Mouse (Mus musculus): ENCODE measurements around the gene Trit1. TPM values are rescaled to one million over a fixed set of nuclear protein-coding genes. Genes with fewer than 3 reads are reported as not detected.

Trit1 gene
- polyA plus RNA-seq, 1 experiment from 2014 or later, result 19.2 TPM

DNA sequence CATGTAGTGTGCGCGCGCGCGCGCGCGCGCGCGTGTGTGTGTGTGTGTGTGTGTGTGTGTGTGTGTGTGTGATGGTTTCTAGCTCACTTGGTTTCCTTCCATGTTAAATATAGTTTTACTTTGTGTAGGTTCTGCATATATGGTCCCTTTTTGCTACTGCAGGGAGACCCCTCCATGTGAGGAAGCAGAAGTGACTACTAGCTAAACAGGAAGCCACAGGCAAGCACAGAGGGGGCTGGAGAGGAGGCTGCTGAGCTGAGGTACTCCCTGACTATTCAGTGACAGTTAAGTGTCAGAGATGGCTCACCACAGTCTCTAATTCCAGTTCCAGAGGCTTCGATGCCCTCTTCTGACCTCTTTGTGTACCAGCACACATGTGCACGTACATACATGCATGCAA is 9.8 kb downstream of the Trit1 start:
- H3K9me3 ChIP-seq, result no peaks in the 10 kb centered on the region
- no peak overlapping the region for H3K4me2 ChIP-seq
- H3K27me3 ChIP-seq, result no peaks in the 10 kb centered on the region
- no peak overlapping the region for H3K4me3 ChIP-seq
- peaks cover 20% of the 10 kb centered on the region; the same call in 1 of the 2 replicates for H3K36me3 ChIP-seq
- no peaks in the 10 kb centered on the region for H3K4me1 ChIP-seq
- no peak overlapping the region for H3K27ac ChIP-seq
- 89% methylated on average over 13 of the region's 13 CpGs for WGBS
- H3K9ac ChIP-seq, result no peak overlapping the region
- no peak for ATAC-seq (ENCODE audit: borderline replicate concordance, extremely low read depth, low FRiP score, low TSS enrichment)

DNA sequence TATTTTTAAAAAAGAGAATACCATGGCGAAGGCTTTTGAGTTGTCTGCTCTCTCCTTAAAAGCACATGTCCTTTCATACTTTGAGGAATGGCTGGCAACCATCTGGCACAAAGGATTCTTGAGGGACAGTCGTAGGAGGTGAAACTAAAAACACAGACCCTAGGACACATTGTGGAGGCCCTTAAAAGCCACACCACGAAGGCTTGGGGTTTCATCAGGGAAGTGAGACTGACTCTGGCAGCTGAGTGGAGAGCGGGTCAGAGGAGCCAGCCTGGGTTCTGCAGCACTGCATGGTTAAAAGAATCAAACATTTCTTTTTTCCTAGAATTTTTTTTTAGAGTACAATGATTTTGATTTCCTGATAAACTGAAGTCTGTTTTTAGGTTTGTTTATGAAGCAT is 10.2 kb downstream of the Trit1 start:
- H3K36me3 ChIP-seq, result peaks cover 25% of the 10 kb centered on the region; the same call in 1 of the 2 replicates
- no peaks in the 10 kb centered on the region for H3K27me3 ChIP-seq
- H3K9ac ChIP-seq, result no peak overlapping the region
- no peak for ATAC-seq (ENCODE audit: borderline replicate concordance, extremely low read depth, low FRiP score, low TSS enrichment)
- H3K4me2 ChIP-seq, result no peak overlapping the region
- H3K27ac ChIP-seq, result no peak overlapping the region
- 76% methylated on average over 4 of the region's 4 CpGs for WGBS
- no peaks in the 10 kb centered on the region for H3K4me1 ChIP-seq
- no peak overlapping the region for H3K4me3 ChIP-seq
- H3K9me3 ChIP-seq, result no peaks in the 10 kb centered on the region

DNA sequence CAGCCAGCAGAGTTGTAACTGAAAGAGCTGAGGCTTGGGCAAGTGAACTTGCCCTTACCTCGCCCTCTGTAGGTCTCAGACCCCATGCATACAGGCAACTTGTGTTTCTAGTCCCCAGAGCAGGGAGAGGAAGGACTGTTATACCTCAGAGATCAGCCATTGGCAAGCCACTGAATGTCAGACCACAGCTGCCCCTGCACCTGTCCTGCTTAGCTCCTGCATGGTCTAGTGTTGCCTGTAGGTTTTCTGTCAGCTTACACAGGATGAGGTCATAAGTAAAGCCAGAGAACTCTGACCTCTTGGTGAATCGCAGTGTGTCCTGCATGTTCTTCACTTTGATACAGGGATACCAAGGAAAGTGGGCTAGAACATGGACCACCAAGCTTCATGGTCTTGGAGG is 18.4 kb downstream of the Trit1 start:
- Histone ChIP-seq H3K9ac (no peak overlapping the region), H3K36me3 (peaks cover 21% of the 10 kb centered on the region), H3K4me3 (no peak overlapping the region), H3K27ac (no peak overlapping the region), H3K4me1 (0 out of 2 replicates have a peak, but pooled peaks cover 3% of the 10 kb centered on the region), H3K4me2 (no peak overlapping the region), H3K27me3 (no peaks in the 10 kb centered on the region), H3K9me3 (no peaks in the 10 kb centered on the region)
- WGBS, result 86% methylated on average over 2 of the region's 2 CpGs
- ATAC-seq (ENCODE audit: borderline replicate concordance, extremely low read depth, low FRiP score, low TSS enrichment), result no peak

DNA sequence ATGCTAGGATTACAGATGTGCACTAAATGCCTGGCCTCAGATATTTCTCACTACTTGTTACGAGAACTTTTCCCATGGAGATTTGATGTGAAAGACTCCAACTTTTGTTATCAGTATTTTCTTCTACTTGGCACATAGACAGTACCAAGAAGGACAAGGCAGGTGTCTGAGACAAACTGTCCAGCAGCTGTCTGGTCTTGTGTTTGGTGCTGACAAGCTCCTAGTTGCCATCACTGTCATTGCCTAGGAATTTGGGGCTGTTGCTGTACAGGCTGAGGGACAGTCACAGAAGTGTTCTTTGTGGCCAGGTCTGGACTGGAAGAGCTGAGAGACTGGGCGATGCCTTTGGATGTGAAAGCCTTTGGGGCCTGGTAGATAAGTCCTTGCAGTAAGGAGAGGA is 19.2 kb downstream of the Trit1 start:
- no peak for ATAC-seq (ENCODE audit: borderline replicate concordance, extremely low read depth, low FRiP score, low TSS enrichment)
- WGBS, result 89% methylated on average over 2 of the region's 2 CpGs
- Histone ChIP-seq H3K4me2 (no peak overlapping the region), H3K36me3 (peaks cover 28% of the 10 kb centered on the region), H3K4me3 (no peak overlapping the region), H3K9ac (no peak overlapping the region), H3K4me1 (0 out of 2 replicates have a peak, but pooled peaks cover 3% of the 10 kb centered on the region), H3K27ac (no peak overlapping the region), H3K9me3 (no peaks in the 10 kb centered on the region), H3K27me3 (no peaks in the 10 kb centered on the region)

DNA sequence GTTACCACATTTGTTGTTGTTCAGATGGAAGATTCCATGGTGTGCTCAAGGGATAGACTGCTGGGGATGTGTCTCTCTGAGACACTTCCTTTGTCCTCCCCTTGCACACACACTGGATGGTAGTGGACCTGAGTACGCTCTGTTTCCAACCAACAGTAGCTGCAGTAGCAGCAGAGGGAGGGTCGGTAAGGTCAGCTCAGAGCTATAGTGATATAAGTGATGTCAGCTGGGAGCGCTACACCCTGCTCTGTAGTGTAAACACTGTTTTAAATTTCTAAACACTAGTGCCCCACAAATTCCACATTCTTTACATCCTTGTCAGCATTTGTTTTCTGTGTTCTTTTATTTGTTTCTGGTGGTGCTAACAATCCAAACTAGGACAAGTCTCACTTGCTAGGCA is 20.3 kb downstream of the Trit1 start:
- no peak overlapping the region for H3K4me2 ChIP-seq
- no peak overlapping the region for H3K9ac ChIP-seq
- 0 out of 2 replicates have a peak, but pooled peaks cover 3% of the 10 kb centered on the region for H3K4me1 ChIP-seq
- peaks cover 20% of the 10 kb centered on the region for H3K36me3 ChIP-seq
- no peak overlapping the region for H3K27ac ChIP-seq
- H3K27me3 ChIP-seq, result no peaks in the 10 kb centered on the region
- WGBS, result 52% methylated on average over 3 of the region's 3 CpGs
- ATAC-seq (ENCODE audit: borderline replicate concordance, extremely low read depth, low FRiP score, low TSS enrichment), result no peak
- H3K4me3 ChIP-seq, result no peak overlapping the region
- H3K9me3 ChIP-seq, result no peaks in the 10 kb centered on the region

DNA sequence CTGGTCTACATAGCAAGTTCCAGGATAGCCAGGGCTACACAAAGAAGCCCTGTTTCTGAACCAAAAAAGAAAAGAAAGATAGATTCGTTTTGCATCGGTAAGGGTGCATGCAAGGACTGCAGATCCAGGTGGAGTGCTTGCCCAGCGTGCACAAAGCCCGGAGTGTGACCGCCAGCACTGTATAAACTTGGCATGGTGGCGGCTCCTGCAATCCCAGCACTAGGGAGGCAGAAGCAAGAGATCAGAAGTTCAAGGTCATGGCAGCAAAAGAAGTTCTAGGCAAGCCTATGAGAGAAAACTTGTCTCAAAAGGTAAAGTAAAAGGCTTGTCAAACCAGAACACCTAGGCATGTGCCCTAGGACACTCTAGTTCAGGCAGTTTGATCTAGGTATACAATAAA is 24.7 kb downstream of the Trit1 start:
- no peak overlapping the region for H3K9ac ChIP-seq
- H3K9me3 ChIP-seq, result no peaks in the 10 kb centered on the region
- ATAC-seq (ENCODE audit: borderline replicate concordance, extremely low read depth, low FRiP score, low TSS enrichment), result no peak
- H3K4me3 ChIP-seq, result no peak overlapping the region
- no peak overlapping the region for H3K4me2 ChIP-seq
- no peak overlapping the region for H3K27ac ChIP-seq
- WGBS, result 91% methylated on average over 6 of the region's 6 CpGs
- H3K36me3 ChIP-seq, result peaks cover 19% of the 10 kb centered on the region; the same call in 1 of the 2 replicates
- H3K4me1 ChIP-seq, result 0 out of 2 replicates have a peak, but pooled peaks cover 12% of the 10 kb centered on the region
- H3K27me3 ChIP-seq, result no peaks in the 10 kb centered on the region

DNA sequence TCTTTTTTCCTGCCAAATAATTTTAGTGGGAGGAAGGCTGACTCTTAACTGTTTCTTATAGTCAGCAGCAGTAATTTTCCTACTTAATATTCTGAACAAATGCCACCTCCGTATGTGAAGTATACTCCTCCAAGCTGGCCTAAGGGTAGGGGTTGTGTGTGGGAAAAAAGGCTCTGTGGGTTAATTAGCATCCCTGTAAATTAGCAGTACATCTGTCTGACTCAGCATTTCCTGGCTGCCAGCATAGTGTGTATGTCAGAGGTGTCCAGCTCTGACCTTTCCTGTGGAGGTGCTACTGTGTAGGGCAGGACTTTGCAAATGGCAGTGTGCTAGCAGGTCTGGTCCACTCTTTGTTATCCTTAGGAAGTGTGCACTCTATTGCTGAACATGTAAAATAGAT is 27.5 kb downstream of the Trit1 start:
- no peak overlapping the region for H3K9ac ChIP-seq
- 0 out of 2 replicates have a peak, but pooled peaks cover 22% of the 10 kb centered on the region for H3K4me1 ChIP-seq
- no peak overlapping the region for H3K4me3 ChIP-seq
- no peaks in the 10 kb centered on the region for H3K9me3 ChIP-seq
- 91% methylated on average over 1 of the region's 1 CpGs for WGBS
- ATAC-seq (ENCODE audit: borderline replicate concordance, extremely low read depth, low FRiP score, low TSS enrichment), result no peak
- H3K27me3 ChIP-seq, result no peaks in the 10 kb centered on the region
- H3K4me2 ChIP-seq, result no peak overlapping the region
- no peak overlapping the region; the same call in 1 of the 2 replicates for H3K27ac ChIP-seq
- peaks cover 27% of the 10 kb centered on the region; the same call in 1 of the 2 replicates for H3K36me3 ChIP-seq

DNA sequence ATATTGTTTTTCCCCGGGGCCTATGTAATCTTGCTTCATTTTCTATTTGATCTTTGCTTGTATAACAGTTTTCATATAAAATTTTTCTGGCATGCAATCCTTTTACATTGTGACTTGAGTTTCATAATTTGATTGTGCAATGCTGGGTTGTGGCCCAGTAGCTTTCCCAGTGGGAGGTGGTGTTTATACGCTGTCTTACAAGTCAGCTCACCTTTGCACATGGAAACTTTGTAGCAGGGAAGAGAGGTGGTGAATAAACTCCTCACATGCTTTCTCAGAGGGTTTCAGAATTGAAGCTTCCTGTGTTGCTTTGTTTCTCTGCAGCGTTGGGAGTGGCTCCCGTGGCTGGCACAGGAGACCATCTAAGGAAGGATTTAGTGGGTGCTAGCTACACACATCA is 28.4 kb downstream of the Trit1 start:
- ATAC-seq (ENCODE audit: borderline replicate concordance, extremely low read depth, low FRiP score, low TSS enrichment), result no peak
- no peak overlapping the region for H3K4me3 ChIP-seq
- 76% methylated on average over 4 of the region's 4 CpGs for WGBS
- no peak overlapping the region for H3K4me2 ChIP-seq
- H3K9ac ChIP-seq, result no peak overlapping the region
- no peaks in the 10 kb centered on the region for H3K9me3 ChIP-seq
- 0 out of 2 replicates have a peak overlapping the region, but pooled peaks have one; percentile 41 for H3K27ac ChIP-seq
- peaks cover 22% of the 10 kb centered on the region; the same call in 1 of the 2 replicates for H3K36me3 ChIP-seq
- no peaks in the 10 kb centered on the region for H3K27me3 ChIP-seq
- peaks cover 29% of the 10 kb centered on the region for H3K4me1 ChIP-seq

DNA sequence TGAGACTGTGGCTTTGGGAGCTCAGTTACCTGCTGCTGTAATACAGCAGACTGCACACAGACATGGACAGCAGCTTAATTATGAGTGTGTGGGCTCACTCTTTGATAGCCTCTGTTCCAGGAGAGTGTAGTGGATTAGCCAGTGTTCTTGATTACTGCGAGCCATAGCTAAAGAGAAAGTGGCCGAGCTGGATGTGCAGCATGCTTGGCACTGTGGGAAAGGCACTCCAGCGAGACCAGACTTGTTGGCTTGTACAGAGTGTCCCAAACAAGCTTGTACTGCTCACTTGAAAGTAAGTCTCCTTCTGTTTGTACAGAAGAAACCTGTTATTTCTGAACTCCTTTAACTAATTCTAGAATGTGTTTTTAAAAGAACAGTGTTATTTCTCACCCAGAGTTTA is 29.9 kb downstream of the Trit1 start:
- no peak for ATAC-seq (ENCODE audit: borderline replicate concordance, extremely low read depth, low FRiP score, low TSS enrichment)
- H3K27ac ChIP-seq, result peak overlapping the region; percentile 44; the same call in 1 of the 2 replicates

DNA sequence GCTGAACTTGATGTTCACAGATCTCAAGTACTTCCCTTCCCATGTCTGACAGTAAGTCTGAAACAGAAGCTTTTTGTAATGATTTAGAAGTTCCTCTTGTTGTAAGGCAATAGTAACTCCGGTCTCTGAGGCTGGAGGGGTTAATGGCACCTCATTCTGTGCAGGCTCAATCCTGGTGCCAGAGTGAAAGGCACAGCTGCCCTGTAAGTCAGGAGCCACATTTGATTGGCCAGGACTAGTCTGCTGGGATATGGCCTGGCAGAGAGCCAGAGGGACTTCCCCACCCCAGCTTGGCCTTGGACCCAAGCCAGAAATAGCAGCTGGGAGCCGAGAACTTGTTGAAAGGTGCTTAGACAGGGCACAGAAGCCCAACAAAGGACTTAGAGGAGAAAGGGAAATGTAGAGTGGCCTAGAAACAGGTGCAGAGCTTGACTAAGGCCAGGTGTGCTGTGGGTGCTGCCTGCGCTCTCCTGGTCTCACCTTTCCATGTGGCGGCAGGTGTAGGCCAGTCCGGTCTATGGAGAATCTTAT is 34.3 kb downstream of the Trit1 start:
- Histone ChIP-seq H3K4me2 (no peak overlapping the region), H3K4me1 (peaks cover 44% of the 10 kb centered on the region), H3K36me3 (peaks cover 36% of the 10 kb centered on the region)

More for the DNA sequence above, 29.9 kb downstream of the Trit1 start:
- Histone ChIP-seq H3K4me1 (peaks cover 43% of the 10 kb centered on the region), H3K4me3 (no peak overlapping the region), H3K36me3 (0 out of 2 replicates have a peak, but pooled peaks cover 16% of the 10 kb centered on the region), H3K27me3 (no peaks in the 10 kb centered on the region), H3K4me2 (no peak overlapping the region), H3K9ac (no peak overlapping the region), H3K9me3 (no peaks in the 10 kb centered on the region)
- WGBS, result 60% methylated on average over 3 of the region's 3 CpGs

DNA sequence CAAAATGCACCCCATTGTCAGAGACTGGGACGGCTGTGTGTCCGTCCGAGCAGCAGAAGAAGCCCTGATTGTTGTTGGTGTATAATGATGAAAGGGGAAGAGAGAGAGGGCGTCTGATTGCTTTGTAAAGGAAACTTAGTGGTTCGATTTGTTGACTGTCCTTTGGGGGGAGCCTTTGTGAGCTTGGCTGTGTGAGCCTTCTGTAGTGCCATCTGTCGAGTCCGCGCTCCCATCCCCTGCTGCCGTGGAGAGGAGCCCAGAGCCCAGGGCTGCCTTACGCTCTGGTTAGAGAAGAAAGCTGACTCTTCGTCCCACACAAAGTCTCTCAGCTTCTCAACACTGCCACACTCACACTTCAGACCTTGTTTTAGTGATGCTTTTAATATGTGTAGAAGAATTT is 36.8 kb downstream of the Trit1 start:
- 82% methylated on average over 11 of the region's 11 CpGs for WGBS
- no peak overlapping the region for H3K4me2 ChIP-seq
- ATAC-seq (ENCODE audit: borderline replicate concordance, extremely low read depth, low FRiP score, low TSS enrichment), result no peak

More for the DNA sequence above, 34.3 kb downstream of the Trit1 start:
- 26% methylated on average over 5 of the region's 5 CpGs for WGBS
- peak; percentile 95 for ATAC-seq (ENCODE audit: borderline replicate concordance, extremely low read depth, low FRiP score, low TSS enrichment)
- no peaks in the 10 kb centered on the region for H3K9me3 ChIP-seq
- H3K9ac ChIP-seq, result no peak overlapping the region
- H3K27ac ChIP-seq, result peak overlapping the region; percentile 70
- H3K27me3 ChIP-seq, result no peaks in the 10 kb centered on the region
- H3K4me3 ChIP-seq, result no peak overlapping the region

DNA sequence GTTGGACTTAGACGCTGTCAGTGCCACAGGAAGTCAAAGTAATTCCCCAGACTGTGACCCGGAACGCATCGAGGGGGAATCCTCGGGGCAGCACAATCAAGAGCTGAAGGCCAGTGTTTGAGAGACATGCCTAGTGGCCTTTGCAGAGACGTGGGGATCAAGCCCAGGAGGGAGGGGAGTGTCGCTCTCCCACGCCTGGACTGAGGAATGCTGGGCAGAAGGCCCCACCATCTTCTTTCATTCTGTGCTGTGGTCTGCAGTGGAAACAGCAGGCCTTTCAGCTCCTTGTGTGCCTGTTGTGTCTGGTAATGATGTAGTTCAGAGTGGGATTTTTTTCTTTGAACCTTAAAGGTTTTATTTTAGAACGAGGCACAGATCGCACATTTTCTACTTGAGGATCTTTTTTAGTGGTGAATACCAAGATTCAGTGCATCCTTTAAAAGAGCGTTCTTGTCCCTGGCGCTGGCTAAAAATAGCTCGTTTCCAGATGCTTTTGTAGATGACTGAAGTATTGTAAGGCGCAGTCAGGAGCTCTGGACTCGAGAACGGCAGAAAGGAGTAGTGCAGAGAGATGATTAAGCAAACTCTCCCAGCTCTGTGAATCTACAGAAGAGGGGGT is 37.9 kb downstream of the Trit1 start:
- no peak overlapping the region for H3K9ac ChIP-seq
- 76% methylated on average over 16 of the region's 16 CpGs for WGBS

More for the DNA sequence above, 36.8 kb downstream of the Trit1 start:
- Histone ChIP-seq H3K9ac (no peak overlapping the region), H3K36me3 (peaks cover 33% of the 10 kb centered on the region), H3K27me3 (no peaks in the 10 kb centered on the region), H3K27ac (no peak overlapping the region), H3K9me3 (no peaks in the 10 kb centered on the region), H3K4me3 (no peak overlapping the region), H3K4me1 (peaks cover 36% of the 10 kb centered on the region)

More for the DNA sequence above, 37.9 kb downstream of the Trit1 start:
- Histone ChIP-seq H3K36me3 (peaks cover 33% of the 10 kb centered on the region), H3K4me3 (no peak overlapping the region), H3K27me3 (no peaks in the 10 kb centered on the region), H3K9me3 (no peaks in the 10 kb centered on the region), H3K4me1 (peaks cover 28% of the 10 kb centered on the region), H3K4me2 (no peak overlapping the region), H3K27ac (no peak overlapping the region)
- no peak for ATAC-seq (ENCODE audit: borderline replicate concordance, extremely low read depth, low FRiP score, low TSS enrichment)

Data from lung, embryonic 15.5 days (tissue).